Mouse (Mus musculus) ES-Bruce4 (cell line): ENCODE results near the gene Msl3l2. TPM values are rescaled to one million over a fixed set of nuclear protein-coding genes. Genes with fewer than 3 reads are reported as not detected.

Source experiments
- H3K27ac ChIP-seq: 2 replicates; pipeline ENCODE4 v1.5.1; 2012; ENCODE audit warnings: low read length, inconsistent platforms; ENCODE audit not compliant: insufficient read depth
- H3K27me3 ChIP-seq: 2 replicates; pipeline ENCODE4 v1.6.1; 2012; ENCODE audit warnings: mild to moderate bottlenecking, low read length, inconsistent platforms; ENCODE audit not compliant: control insufficient read depth, poor library complexity, insufficient read depth, severe bottlenecking
- H3K36me3 ChIP-seq: 2 replicates; pipeline ENCODE4 v1.6.1; 2012; ENCODE audit warnings: inconsistent platforms, mild to moderate bottlenecking, low read length, moderate library complexity; ENCODE audit not compliant: control insufficient read depth, poor library complexity, insufficient read depth, severe bottlenecking
- H3K4me1 ChIP-seq: one replicate; pipeline ENCODE4 v1.8.1; 2011; ENCODE audit warnings: low read length; ENCODE audit not compliant: control insufficient read depth, insufficient read depth
- H3K4me3 ChIP-seq: 2 replicates; pipeline ENCODE4 v1.5.1; 2011; ENCODE audit warnings: low read depth, mild to moderate bottlenecking, low read length
- H3K9ac ChIP-seq: 2 replicates; pipeline ENCODE4 v1.6.1; 2012; ENCODE audit warnings: low read depth, mild to moderate bottlenecking, inconsistent platforms; ENCODE audit not compliant: poor library complexity, severe bottlenecking
- H3K9me3 ChIP-seq: replicated peaks from 2 replicates; pipeline ENCODE4 v1.6.1; 2012; ENCODE audit warnings: mild to moderate bottlenecking, low read length, inconsistent platforms; ENCODE audit not compliant: control insufficient read depth, poor library complexity, insufficient read depth, severe bottlenecking
- CTCF ChIP-seq: IDR thresholded peaks from one replicate; pipeline ENCODE4 v1.8.1; 2011; ENCODE audit warnings: low read depth, low read length
- EP300 ChIP-seq: IDR thresholded peaks from 2 replicates; pipeline ENCODE4 v1.6.1; 2011; ENCODE audit warnings: low read depth, low read length; ENCODE audit not compliant: insufficient read depth
- POLR2A ChIP-seq: IDR thresholded peaks from one replicate; pipeline ENCODE4 v1.8.1; 2011; ENCODE audit warnings: low read length; ENCODE audit not compliant: insufficient read depth
- polyA plus RNA-seq: library from polyadenylated mRNA; stranded (reverse); fragments of >200 nt; gene quantifications from 2 replicates; pipeline ENCODE4 v1.2.4, GENCODE M21; 2011; ENCODE audit warnings: low read depth; ENCODE audit not compliant: missing spikeins, insufficient read depth, insufficient read length

The Msl3l2 gene
- polyA plus RNA-seq, 1 experiment, result 2.4 TPM

GRCm38 (mm10) chr10:56096757-56097156 is 10.0 kb upstream of the Msl3l2 start:
- Histone ChIP-seq H3K9me3 (no peaks in the 10 kb centered on the region), H3K36me3 (no peaks in the 10 kb centered on the region), H3K27ac (no peak overlapping the region), H3K4me1 (no peaks in the 10 kb centered on the region), H3K9ac (no peak overlapping the region), H3K27me3 (no peaks in the 10 kb centered on the region), H3K4me3 (no peak overlapping the region)
- no peak for TF ChIP-seq EP300
- no peak for TF ChIP-seq POLR2A
- no peak for TF ChIP-seq CTCF

DNA sequence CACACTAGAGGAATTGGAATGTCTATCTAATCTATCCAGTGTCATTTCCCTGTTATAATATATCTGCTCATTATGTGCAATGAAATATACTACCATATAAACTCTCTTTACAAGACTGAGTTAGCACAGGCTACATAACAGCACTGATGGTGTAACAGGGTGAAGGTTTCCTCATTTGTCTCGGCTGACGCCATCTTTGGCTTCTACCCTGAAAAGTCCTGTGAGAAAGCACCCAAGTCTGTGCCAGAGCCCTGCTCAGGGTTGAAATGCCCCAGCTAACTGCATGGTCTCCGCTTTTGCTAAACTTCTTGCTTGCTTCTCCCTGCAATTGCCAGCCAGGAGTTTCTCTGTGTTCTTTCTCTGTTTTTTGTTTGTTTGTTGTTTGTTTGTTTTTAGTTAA is 7.6 kb upstream of the Msl3l2 start:
- Histone ChIP-seq H3K27ac (no peak overlapping the region), H3K4me1 (no peaks in the 10 kb centered on the region), H3K4me3 (no peak overlapping the region), H3K27me3 (no peaks in the 10 kb centered on the region), H3K9me3 (no peaks in the 10 kb centered on the region), H3K36me3 (no peaks in the 10 kb centered on the region), H3K9ac (no peak overlapping the region)
- TF ChIP-seq EP300 (no peak), POLR2A (no peak), CTCF (no peak)

- no peak overlapping the region for H3K9ac ChIP-seq
- no peaks in the 10 kb centered on the region for H3K27me3 ChIP-seq
- no peaks in the 10 kb centered on the region for H3K4me1 ChIP-seq
- TF ChIP-seq EP300 (no peak), CTCF (no peak), POLR2A (no peak)
- no peaks in the 10 kb centered on the region for H3K9me3 ChIP-seq
- H3K27ac ChIP-seq, result no peak overlapping the region
- no peaks in the 10 kb centered on the region for H3K36me3 ChIP-seq
- H3K4me3 ChIP-seq, result no peak overlapping the region
Observed at GRCm38 (mm10) chr10:56099641-56100310, 6.9 kb upstream of the Msl3l2 start.

DNA sequence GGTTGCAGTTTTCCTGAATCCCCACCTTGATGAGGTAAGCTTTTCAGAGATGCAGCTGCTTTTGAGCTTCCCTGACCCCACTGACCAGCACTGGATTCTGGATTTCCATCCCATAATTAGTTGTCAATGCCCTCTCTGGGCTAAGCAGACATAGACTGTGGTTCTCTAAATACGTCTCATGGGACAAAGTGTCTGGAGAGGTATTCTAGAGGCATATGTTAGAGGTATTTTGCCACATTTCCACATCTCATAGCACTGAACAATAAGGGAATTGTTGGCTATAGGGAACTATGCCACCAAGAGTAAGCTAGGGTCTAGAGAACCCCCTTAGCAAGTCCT is 248 bp downstream of the Msl3l2 start:
- Histone ChIP-seq H3K4me1 (no peaks in the 10 kb centered on the region), H3K27me3 (no peaks in the 10 kb centered on the region)
- no peak for TF ChIP-seq CTCF
- no peak for TF ChIP-seq EP300
- no peak for TF ChIP-seq POLR2A

DNA sequence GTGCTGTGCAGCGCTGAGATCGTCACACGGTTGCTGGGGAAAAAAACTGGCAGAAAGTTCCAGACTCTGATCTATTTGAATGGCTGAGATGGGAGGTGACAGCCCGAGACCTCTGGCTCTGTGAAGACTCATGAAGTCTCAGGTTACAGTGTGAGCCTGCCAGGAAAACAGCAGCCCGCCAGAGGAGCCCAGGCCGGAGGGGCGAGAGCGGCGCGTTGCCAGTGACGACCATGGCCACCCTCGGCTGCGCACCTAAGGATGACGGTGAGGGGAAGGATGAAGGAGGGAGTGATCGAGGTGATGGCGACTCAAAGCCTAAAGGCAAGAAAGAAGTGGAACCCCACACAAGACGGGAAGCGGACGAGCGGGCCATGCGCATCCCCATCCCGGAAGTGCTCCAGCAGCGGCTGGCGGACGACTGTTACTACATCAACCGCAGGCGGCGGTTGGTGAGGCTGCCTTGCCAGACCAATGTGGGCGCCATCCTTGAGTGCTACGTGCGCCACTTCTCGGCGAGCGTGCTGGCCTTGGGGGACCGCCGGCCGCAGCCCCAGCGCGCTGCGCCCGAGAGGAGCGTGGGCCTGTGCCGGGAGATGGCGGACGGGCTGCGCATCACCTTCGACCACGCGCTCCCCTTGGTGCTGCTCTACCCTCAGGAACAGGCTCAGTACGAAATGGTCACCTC is 8.4 kb downstream of the Msl3l2 start:
- no peaks in the 10 kb centered on the region for H3K36me3 ChIP-seq
- peak overlapping the region; percentile 31; the same call in 1 of the 2 replicates for H3K27ac ChIP-seq
- TF ChIP-seq CTCF (no peak), POLR2A (no peak), EP300 (no peak)
- no peaks in the 10 kb centered on the region for H3K4me1 ChIP-seq
- H3K27me3 ChIP-seq, result no peaks in the 10 kb centered on the region
- H3K4me3 ChIP-seq, result peak overlapping the region; percentile 82
- H3K9me3 ChIP-seq, result no peaks in the 10 kb centered on the region
- peak overlapping the region; percentile 34 for H3K9ac ChIP-seq

More for the DNA sequence above, 248 bp downstream of the Msl3l2 start:
- Histone ChIP-seq H3K9me3 (no peaks in the 10 kb centered on the region), H3K36me3 (no peaks in the 10 kb centered on the region), H3K27ac (no peak overlapping the region), H3K4me3 (no peak overlapping the region), H3K9ac (no peak overlapping the region)

GRCm38 (mm10) chr10:56115636-56116180 is 9.0 kb downstream of the Msl3l2 start:
- Histone ChIP-seq H3K36me3 (no peaks in the 10 kb centered on the region), H3K27me3 (no peaks in the 10 kb centered on the region), H3K4me1 (no peaks in the 10 kb centered on the region), H3K4me3 (peak overlapping the region; percentile 82), H3K27ac (no peak overlapping the region), H3K9me3 (no peaks in the 10 kb centered on the region), H3K9ac (peak overlapping the region; percentile 34)
- no peak for TF ChIP-seq POLR2A
- TF ChIP-seq CTCF, result no peak
- no peak for TF ChIP-seq EP300
